ENCODE assay signal across 8 mouse cellular contexts in genomic region chr17:36997033-36997735, GRCm38 (mm10). TPM values are rescaled to one million over a fixed set of nuclear protein-coding genes. Genes with fewer than 3 reads are reported as not detected.
DNase-seq lines count a peak whose midpoint lies in the region; ATAC-seq lines count a peak whose summit lies in the region.

No protein-coding gene starts in this region.

- no peak overlapping the region for H3K4me3 ChIP-seq in forebrain, embryonic 11.5 days (ENCODE audit: low read depth, low read length)
- H3K4me3 ChIP-seq in forebrain, embryonic 12.5 days (replicated peaks), result no peak overlapping the region
- H3K4me3 ChIP-seq in neural tube, embryonic 11.5 days (ENCODE audit: low read depth, low read length), result no peak overlapping the region

- peak; percentile 89 for DNase-seq in forebrain, embryonic 11.5 days (ENCODE audit: low spot score)
- DNase-seq in c-Kit-positive CD71-negative TER-119-negative erythroid progenitor cells, embryonic 14.5 days (ENCODE audit: low read depth), result peak; percentile 66
- DNase-seq in frontal cortex, postnatal 25 days (ENCODE audit: low spot score in 2 of 2), result peak; percentile 74 to 78
- DNase-seq in kidney, adult 11 months, result peak; percentile 61
- DNase-seq in left cerebral cortex, postnatal 36 days (ENCODE audit: low spot score in 2 of 2), result peak; percentile 62 to 67
- peak; percentile 84 for DNase-seq in neural tube, embryonic 11.5 days (ENCODE audit: low spot score)
- DNase-seq in testis, postnatal 14 days (ENCODE audit: low spot score), result peak; percentile 53

- H3K36me3 ChIP-seq in forebrain, embryonic 11.5 days (ENCODE audit: control insufficient read depth, insufficient read depth, low read length), result no peaks in the 10 kb centered on the region
- no peaks in the 10 kb centered on the region for H3K36me3 ChIP-seq in forebrain, embryonic 12.5 days (replicated peaks)
- no peaks in the 10 kb centered on the region for H3K36me3 ChIP-seq in neural tube, embryonic 11.5 days (ENCODE audit: control insufficient read depth, insufficient read depth, low read length)

- no peaks in the 10 kb centered on the region for H3K27me3 ChIP-seq in forebrain, embryonic 11.5 days (ENCODE audit: control insufficient read depth, insufficient read depth, low read length)
- no peaks in the 10 kb centered on the region; the same call in 1 of the 2 replicates for H3K27me3 ChIP-seq in forebrain, embryonic 12.5 days
- no peaks in the 10 kb centered on the region for H3K27me3 ChIP-seq in neural tube, embryonic 11.5 days (ENCODE audit: control insufficient read depth, insufficient read depth, low read length)

- H3K4me2 ChIP-seq in forebrain, embryonic 11.5 days (ENCODE audit: low read depth, low read length, severe bottlenecking), result no peak overlapping the region
- no peak overlapping the region for H3K4me2 ChIP-seq in forebrain, embryonic 12.5 days
- no peak overlapping the region for H3K4me2 ChIP-seq in neural tube, embryonic 11.5 days (ENCODE audit: low read depth)

- ATAC-seq in forebrain, embryonic 11.5 days (replicated peaks; ENCODE audit: low FRiP score), result 0 out of 2 replicates have a peak, but pooled peaks have one; percentile 44
- ATAC-seq in forebrain, embryonic 12.5 days (ENCODE audit: low FRiP score), result no peak
- no peak; the same call in 1 of the 2 replicates for ATAC-seq in neural tube, embryonic 11.5 days (ENCODE audit: insufficient read depth, low FRiP score, low TSS enrichment)

- no peak overlapping the region for H3K27ac ChIP-seq in forebrain, embryonic 11.5 days (ENCODE audit: low read depth, low read length)
- H3K27ac ChIP-seq in forebrain, embryonic 12.5 days, result no peak overlapping the region
- H3K27ac ChIP-seq in neural tube, embryonic 11.5 days (ENCODE audit: low read depth, low read length), result no peak overlapping the region

- H3K9ac ChIP-seq in forebrain, embryonic 11.5 days (ENCODE audit: low read length), result no peak overlapping the region
- H3K9ac ChIP-seq in forebrain, embryonic 12.5 days, result no peak overlapping the region
- no peak overlapping the region for H3K9ac ChIP-seq in neural tube, embryonic 11.5 days (ENCODE audit: low read length)

- intact Hi-C loops in left cerebral cortex, postnatal 36 days (cut with DNase I), result loop anchor here (2.0 to 5.0 kb wide), 2 partner anchors 38 to 50 kb away; partner anchors contain the start of genes Gabbr1, Znrd1 and Znrd1as

- no peaks in the 10 kb centered on the region for H3K4me1 ChIP-seq in forebrain, embryonic 11.5 days (replicated peaks; ENCODE audit: control insufficient read depth, insufficient read depth, low read length)
- H3K4me1 ChIP-seq in forebrain, embryonic 12.5 days, result no peaks in the 10 kb centered on the region
- H3K4me1 ChIP-seq in neural tube, embryonic 11.5 days (ENCODE audit: control insufficient read depth, insufficient read depth, low read length), result no peaks in the 10 kb centered on the region

- WGBS in forebrain, embryonic 11.5 days, result 28% methylated on average over 7 of the region's 7 CpGs
- WGBS in forebrain, embryonic 12.5 days, result 31% methylated on average over 7 of the region's 7 CpGs
- WGBS in neural tube, embryonic 11.5 days, result 30% methylated on average over 7 of the region's 7 CpGs

- no peaks in the 10 kb centered on the region for H3K9me3 ChIP-seq in forebrain, embryonic 11.5 days (ENCODE audit: control insufficient read depth, low read length)
- no peaks in the 10 kb centered on the region for H3K9me3 ChIP-seq in forebrain, embryonic 12.5 days
- no peaks in the 10 kb centered on the region for H3K9me3 ChIP-seq in neural tube, embryonic 11.5 days (ENCODE audit: control insufficient read depth, low read length)

RNA-seq across cellular contexts. Expression of gene Zfp57, which starts 3.8 kb away (rescaled TPM):
- 130 and 142 TPM in 2 replicates for polyA plus RNA-seq in forebrain, embryonic 11.5 days (2014; fragmentation: Nextera tagmentation; extraction: Ambion mirVana)
- polyA plus RNA-seq in forebrain, embryonic 12.5 days (2016; fragmentation: Nextera tagmentation; extraction: Ambion mirVana), result 193 and 197 TPM in 2 replicates
- 10 to 100 TPM; 11.5 to 20.4 TPM for total RNA-seq in left cerebral cortex, postnatal 36 days (2021)
- polyA plus RNA-seq in neural tube, embryonic 11.5 days (2014; fragmentation: Nextera tagmentation; extraction: Ambion mirVana), result 128 and 135 TPM in 2 replicates

RNA-seq across cellular contexts. Expression of gene H2-M5, which starts 7.8 kb away (rescaled TPM):
- polyA plus RNA-seq in forebrain, embryonic 11.5 days (2014; fragmentation: Nextera tagmentation; extraction: Ambion mirVana), result 0.73 and 1.1 TPM in 2 replicates
- polyA plus RNA-seq in forebrain, embryonic 12.5 days (2016; fragmentation: Nextera tagmentation; extraction: Ambion mirVana), result 1.3 and 1.6 TPM in 2 replicates
- 1 to 10 TPM in 1 of 2 experiments, under 1 TPM in 1; 0.69 to 1.2 TPM for total RNA-seq in left cerebral cortex, postnatal 36 days (2021)
- 0.59 and 1.1 TPM in 2 replicates for polyA plus RNA-seq in neural tube, embryonic 11.5 days (2014; fragmentation: Nextera tagmentation; extraction: Ambion mirVana)

RNA-seq across cellular contexts. Expression of gene 2410137M14Rik, which starts 16.1 kb away (rescaled TPM):
- not detected in 2 replicates for polyA plus RNA-seq in forebrain, embryonic 11.5 days (2014; fragmentation: Nextera tagmentation; extraction: Ambion mirVana)
- polyA plus RNA-seq in forebrain, embryonic 12.5 days (2016; fragmentation: Nextera tagmentation; extraction: Ambion mirVana), result not detected in 2 replicates
- total RNA-seq in left cerebral cortex, postnatal 36 days (2021), result not detected
- not detected in 2 replicates for polyA plus RNA-seq in neural tube, embryonic 11.5 days (2014; fragmentation: Nextera tagmentation; extraction: Ambion mirVana)

RNA-seq across cellular contexts. Expression of gene Mog, which starts 26.0 kb away (rescaled TPM):
- 0.39 TPM in 1 of 2 replicates, not detected in the other for polyA plus RNA-seq in forebrain, embryonic 11.5 days (2014; fragmentation: Nextera tagmentation; extraction: Ambion mirVana)
- 1.1 and 1.2 TPM in 2 replicates for polyA plus RNA-seq in forebrain, embryonic 12.5 days (2016; fragmentation: Nextera tagmentation; extraction: Ambion mirVana)
- 10 to 100 TPM; 48.3 to 87.0 TPM for total RNA-seq in left cerebral cortex, postnatal 36 days (2021)
- 0.23 and 0.40 TPM in 2 replicates for polyA plus RNA-seq in neural tube, embryonic 11.5 days (2014; fragmentation: Nextera tagmentation; extraction: Ambion mirVana)

RNA-seq across cellular contexts. Expression of gene Znrd1as, which starts 38.8 kb away (rescaled TPM):
- 10.2 and 10.5 TPM in 2 replicates for polyA plus RNA-seq in forebrain, embryonic 11.5 days (2014; fragmentation: Nextera tagmentation; extraction: Ambion mirVana)
- polyA plus RNA-seq in forebrain, embryonic 12.5 days (2016; fragmentation: Nextera tagmentation; extraction: Ambion mirVana), result 7.1 and 7.7 TPM in 2 replicates
- 1 to 10 TPM; 3.6 to 3.8 TPM for total RNA-seq in left cerebral cortex, postnatal 36 days (2021)
- 7.8 and 8.1 TPM in 2 replicates for polyA plus RNA-seq in neural tube, embryonic 11.5 days (2014; fragmentation: Nextera tagmentation; extraction: Ambion mirVana)
